Mouse (Mus musculus): ENCODE results near the gene Calml4. TPM values are rescaled to one million over a fixed set of nuclear protein-coding genes. Genes with fewer than 3 reads are reported as not detected.

The Calml4 gene
- polyA plus RNA-seq, 1 experiment from 2014 or later = 0.88 TPM

DNA sequence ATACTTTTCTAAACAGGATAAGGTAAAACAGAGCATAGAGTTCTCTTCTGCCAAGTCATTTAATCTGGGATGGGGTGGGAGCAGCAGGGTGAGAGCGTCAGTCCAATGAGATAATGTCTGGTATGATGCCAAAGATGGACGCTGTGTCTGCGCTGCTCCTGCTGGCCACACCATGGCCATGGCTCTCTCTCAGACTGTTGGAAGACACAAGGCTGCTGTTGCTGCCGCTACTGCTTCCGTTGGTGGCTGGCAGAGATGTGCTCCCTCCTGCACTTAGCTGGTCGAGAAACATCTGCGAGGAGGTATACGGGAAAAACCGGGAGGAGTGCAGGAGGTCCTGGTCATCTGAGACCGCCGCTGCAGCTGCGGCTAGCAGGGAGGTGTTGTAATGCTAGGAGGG, 24.0 kb downstream of the Calml4 start:
- no peak for DNase-seq (ENCODE audit: low spot score)
- no peak overlapping the region for H3K4me2 ChIP-seq (ENCODE audit: low read depth, low read length)
- no peak overlapping the region for H3K9ac ChIP-seq (replicated peaks; ENCODE audit: low read length)
- 77% methylated on average over 12 of the region's 12 CpGs for WGBS
- ATAC-seq (replicated peaks; ENCODE audit: insufficient number of reproducible peaks, low FRiP score, low TSS enrichment, low read depth) = no peak
- no peak overlapping the region for H3K27ac ChIP-seq (replicated peaks; ENCODE audit: low read depth, low read length)
- peaks cover 7% of the 10 kb centered on the region for H3K36me3 ChIP-seq (replicated peaks; ENCODE audit: control insufficient read depth, insufficient read depth, low read depth, low read length)
- H3K9me3 ChIP-seq (replicated peaks; ENCODE audit: control insufficient read depth, low read length) = no peaks in the 10 kb centered on the region
- H3K4me1 ChIP-seq (ENCODE audit: control insufficient read depth, insufficient read depth, low read length) = no peaks in the 10 kb centered on the region
- no peak overlapping the region for H3K4me3 ChIP-seq (ENCODE audit: low read depth, low read length)
- no peaks in the 10 kb centered on the region for H3K27me3 ChIP-seq (ENCODE audit: control insufficient read depth, insufficient read depth, low read length)

DNA sequence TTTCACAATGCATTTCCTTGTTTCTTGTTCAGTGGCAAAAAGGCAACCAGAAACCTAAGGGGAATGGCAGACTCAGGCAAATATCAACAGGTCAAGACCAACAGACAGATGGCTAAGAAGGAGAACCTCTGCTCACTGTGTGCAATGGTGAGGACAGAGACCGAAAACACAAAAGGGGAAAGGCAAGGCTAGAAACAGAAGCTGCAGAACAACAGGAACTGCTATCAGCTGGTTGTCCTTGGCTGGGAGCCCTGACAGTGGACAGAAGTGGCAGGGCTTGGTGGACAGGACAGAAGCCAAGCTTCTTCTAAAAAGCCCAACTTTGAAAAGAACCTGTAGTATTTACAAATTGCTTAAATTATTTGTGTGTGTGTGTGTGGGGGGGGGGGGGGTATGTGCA, 36.6 kb downstream of the Calml4 start:
- ATAC-seq (replicated peaks; ENCODE audit: insufficient number of reproducible peaks, low FRiP score, low TSS enrichment, low read depth) (no peak), DNase-seq (ENCODE audit: low spot score) (no peak)
- Histone ChIP-seq H3K36me3 (replicated peaks; ENCODE audit: control insufficient read depth, insufficient read depth, low read depth, low read length) (peaks cover 5% of the 10 kb centered on the region), H3K4me2 (ENCODE audit: low read depth, low read length) (no peak overlapping the region), H3K27me3 (ENCODE audit: control insufficient read depth, insufficient read depth, low read length) (no peaks in the 10 kb centered on the region), H3K4me1 (ENCODE audit: control insufficient read depth, insufficient read depth, low read length) (no peaks in the 10 kb centered on the region), H3K4me3 (ENCODE audit: low read depth, low read length) (no peak overlapping the region), H3K27ac (replicated peaks; ENCODE audit: low read depth, low read length) (no peak overlapping the region), H3K9me3 (replicated peaks; ENCODE audit: control insufficient read depth, low read length) (no peaks in the 10 kb centered on the region), H3K9ac (replicated peaks; ENCODE audit: low read length) (no peak overlapping the region)
- WGBS = 93% methylated on average over 1 of the region's 1 CpGs

DNA sequence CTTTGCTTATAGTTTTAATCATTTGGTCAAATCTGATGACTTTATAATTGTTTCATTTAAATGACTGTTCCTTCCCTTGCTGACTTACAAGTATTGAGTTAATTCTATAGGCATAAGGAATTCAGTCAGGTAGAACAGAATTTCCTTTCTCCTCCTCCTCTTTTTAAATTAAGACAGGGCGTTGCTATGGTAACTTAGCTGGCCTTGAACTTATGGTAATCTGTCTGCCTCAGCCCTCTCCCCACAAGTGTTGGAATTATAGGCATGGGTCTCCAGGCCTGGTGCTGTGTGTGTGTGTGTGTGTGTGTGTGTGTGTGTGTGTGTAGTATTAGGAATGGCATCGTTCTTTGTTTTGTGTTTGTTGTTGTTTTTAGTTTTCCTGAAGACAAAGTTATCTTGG, 43.9 kb downstream of the Calml4 start:
- Histone ChIP-seq H3K4me1 (ENCODE audit: control insufficient read depth, insufficient read depth, low read length) (no peaks in the 10 kb centered on the region), H3K9me3 (replicated peaks; ENCODE audit: control insufficient read depth, low read length) (no peaks in the 10 kb centered on the region), H3K4me2 (ENCODE audit: low read depth, low read length) (no peak overlapping the region), H3K36me3 (replicated peaks; ENCODE audit: control insufficient read depth, insufficient read depth, low read depth, low read length) (no peaks in the 10 kb centered on the region; the same call in none of the 2 replicates), H3K4me3 (ENCODE audit: low read depth, low read length) (no peak overlapping the region), H3K27ac (replicated peaks; ENCODE audit: low read depth, low read length) (no peak overlapping the region), H3K27me3 (ENCODE audit: control insufficient read depth, insufficient read depth, low read length) (no peaks in the 10 kb centered on the region), H3K9ac (replicated peaks; ENCODE audit: low read length) (no peak overlapping the region)
- DNase-seq (ENCODE audit: low spot score) = peak; percentile 34
- 90% methylated on average over 2 of the region's 2 CpGs for WGBS
- ATAC-seq (replicated peaks; ENCODE audit: insufficient number of reproducible peaks, low FRiP score, low TSS enrichment, low read depth) = no peak

DNA sequence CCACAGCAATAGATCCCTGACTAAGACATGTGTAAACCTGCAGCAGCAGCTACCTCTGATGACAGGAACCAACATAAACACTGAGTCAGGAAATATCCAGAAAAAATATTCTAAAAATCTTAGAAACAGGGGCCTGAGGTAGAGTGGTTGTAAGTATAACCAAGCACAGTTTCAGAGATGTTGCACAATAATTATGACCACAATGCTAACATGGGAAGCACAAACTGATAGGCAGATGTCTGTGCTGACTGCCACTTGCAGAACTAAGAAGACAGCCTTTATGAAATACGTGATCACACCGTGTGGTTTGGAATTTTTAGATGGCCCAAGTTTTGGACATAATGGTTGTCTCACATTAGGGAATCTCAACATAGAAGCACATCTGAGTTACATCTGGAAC, 46.0 kb downstream of the Calml4 start:
- 96% methylated on average over 2 of the region's 2 CpGs for WGBS
- H3K9me3 ChIP-seq (replicated peaks; ENCODE audit: control insufficient read depth, low read length) = no peaks in the 10 kb centered on the region
- DNase-seq (ENCODE audit: low spot score) (no peak), ATAC-seq (replicated peaks; ENCODE audit: insufficient number of reproducible peaks, low FRiP score, low TSS enrichment, low read depth) (no peak)
- H3K4me3 ChIP-seq (ENCODE audit: low read depth, low read length) = no peak overlapping the region
- H3K36me3 ChIP-seq (replicated peaks; ENCODE audit: control insufficient read depth, insufficient read depth, low read depth, low read length) = no peaks in the 10 kb centered on the region; the same call in none of the 2 replicates
- no peaks in the 10 kb centered on the region for H3K4me1 ChIP-seq (ENCODE audit: control insufficient read depth, insufficient read depth, low read length)
- no peak overlapping the region for H3K4me2 ChIP-seq (ENCODE audit: low read depth, low read length)
- H3K27me3 ChIP-seq (ENCODE audit: control insufficient read depth, insufficient read depth, low read length) = no peaks in the 10 kb centered on the region
- H3K27ac ChIP-seq (replicated peaks; ENCODE audit: low read depth, low read length) = no peak overlapping the region
- no peak overlapping the region for H3K9ac ChIP-seq (replicated peaks; ENCODE audit: low read length)

DNA sequence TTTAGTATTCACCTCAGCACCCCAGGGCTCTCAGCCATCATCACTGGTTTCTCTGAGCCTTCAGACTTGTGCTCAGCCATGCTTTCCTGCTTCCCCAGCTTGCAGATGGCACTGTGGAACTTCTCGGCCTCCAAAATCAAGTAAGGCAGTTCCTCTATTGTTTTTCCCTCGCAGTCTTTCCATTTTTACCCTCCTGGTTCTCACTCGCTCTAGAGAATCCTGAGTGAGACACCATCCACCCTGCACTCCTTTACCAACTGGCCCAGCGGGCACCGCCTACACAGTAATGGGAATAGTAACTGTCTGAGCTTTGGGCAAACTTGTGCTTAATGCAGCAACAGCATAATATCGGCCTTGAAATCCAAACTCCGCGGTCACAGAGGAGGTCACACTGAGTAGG, 47.2 kb downstream of the Calml4 start:
- DNase-seq (ENCODE audit: low spot score) (no peak), ATAC-seq (replicated peaks; ENCODE audit: insufficient number of reproducible peaks, low FRiP score, low TSS enrichment, low read depth) (no peak)
- no peaks in the 10 kb centered on the region for H3K9me3 ChIP-seq (replicated peaks; ENCODE audit: control insufficient read depth, low read length)
- no peaks in the 10 kb centered on the region for H3K27me3 ChIP-seq (ENCODE audit: control insufficient read depth, insufficient read depth, low read length)
- no peak overlapping the region for H3K27ac ChIP-seq (replicated peaks; ENCODE audit: low read depth, low read length)
- no peaks in the 10 kb centered on the region; the same call in none of the 2 replicates for H3K36me3 ChIP-seq (replicated peaks; ENCODE audit: control insufficient read depth, insufficient read depth, low read depth, low read length)
- H3K4me1 ChIP-seq (ENCODE audit: control insufficient read depth, insufficient read depth, low read length) = no peaks in the 10 kb centered on the region
- no peak overlapping the region for H3K4me2 ChIP-seq (ENCODE audit: low read depth, low read length)
- 93% methylated on average over 8 of the region's 8 CpGs for WGBS
- H3K4me3 ChIP-seq (ENCODE audit: low read depth, low read length) = no peak overlapping the region
- H3K9ac ChIP-seq (replicated peaks; ENCODE audit: low read length) = no peak overlapping the region

DNA sequence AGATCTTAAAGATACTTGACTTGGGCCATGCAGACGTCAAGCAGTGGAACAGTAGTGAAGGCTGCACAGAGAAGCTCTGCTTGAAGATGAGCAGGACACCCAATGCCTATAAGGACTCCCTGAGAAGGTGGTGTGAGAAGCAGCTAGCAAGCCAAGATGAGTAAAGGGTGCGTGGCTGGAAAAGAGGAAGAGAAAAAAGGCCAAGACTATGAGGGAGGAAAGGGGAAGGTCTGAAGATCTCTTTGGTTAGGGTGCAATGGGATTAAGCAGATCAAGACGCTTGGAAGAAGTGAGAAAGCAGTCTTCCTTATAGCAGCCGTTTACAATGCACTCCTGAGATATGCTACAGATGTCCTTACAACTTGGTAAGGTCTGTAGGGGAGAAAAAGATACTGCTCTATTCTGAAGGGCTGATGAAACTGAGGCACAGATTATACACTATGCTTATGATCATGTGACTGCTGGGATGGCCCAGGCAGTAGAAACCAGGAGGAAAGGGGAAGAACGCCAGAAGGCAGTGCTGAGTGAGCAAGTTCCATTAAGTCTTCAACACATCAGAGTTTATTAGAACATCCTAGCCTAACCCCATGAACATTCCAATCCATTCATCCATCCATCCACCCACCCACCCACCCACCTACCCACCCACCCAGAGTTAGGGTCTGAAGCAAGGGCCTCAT, 55.6 kb downstream of the Calml4 start:
- DNase-seq (ENCODE audit: low spot score) = no peak
- Histone ChIP-seq H3K9me3 (replicated peaks; ENCODE audit: control insufficient read depth, low read length) (no peaks in the 10 kb centered on the region), H3K9ac (replicated peaks; ENCODE audit: low read length) (no peak overlapping the region), H3K4me2 (ENCODE audit: low read depth, low read length) (no peak overlapping the region), H3K36me3 (replicated peaks; ENCODE audit: control insufficient read depth, insufficient read depth, low read depth, low read length) (peaks cover 3% of the 10 kb centered on the region), H3K4me1 (ENCODE audit: control insufficient read depth, insufficient read depth, low read length) (no peaks in the 10 kb centered on the region), H3K27me3 (ENCODE audit: control insufficient read depth, insufficient read depth, low read length) (no peaks in the 10 kb centered on the region), H3K27ac (replicated peaks; ENCODE audit: low read depth, low read length) (no peak overlapping the region), H3K4me3 (ENCODE audit: low read depth, low read length) (no peak overlapping the region)
- no peak for ATAC-seq (replicated peaks; ENCODE audit: insufficient number of reproducible peaks, low FRiP score, low TSS enrichment, low read depth)
- WGBS = 90% methylated on average over 5 of the region's 5 CpGs

DNA sequence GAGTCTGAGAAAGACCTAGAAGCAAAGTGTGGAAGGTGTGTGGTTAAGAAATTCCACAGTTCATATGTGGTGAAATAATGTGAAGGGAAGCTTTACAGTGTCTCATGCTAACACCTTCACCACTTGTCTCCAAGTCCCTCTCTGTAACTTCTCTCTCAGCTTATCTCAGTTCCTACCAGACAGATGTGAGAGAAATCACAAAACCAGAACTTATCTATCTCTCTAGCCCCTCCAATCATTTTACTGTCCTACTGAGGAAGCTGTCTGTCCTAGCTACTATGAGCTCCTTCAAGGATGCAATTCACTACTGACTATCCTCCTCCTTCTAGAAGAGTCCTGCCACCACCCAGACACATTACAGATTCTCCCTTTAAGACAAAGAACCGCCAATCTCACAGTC, 59.2 kb downstream of the Calml4 start:
- ATAC-seq (replicated peaks; ENCODE audit: insufficient number of reproducible peaks, low FRiP score, low TSS enrichment, low read depth) (no peak), DNase-seq (ENCODE audit: low spot score) (no peak)
- WGBS = 91% methylated on average over 1 of the region's 1 CpGs
- H3K9me3 ChIP-seq (replicated peaks; ENCODE audit: control insufficient read depth, low read length) = no peaks in the 10 kb centered on the region
- no peak overlapping the region for H3K4me2 ChIP-seq (ENCODE audit: low read depth, low read length)
- no peak overlapping the region for H3K4me3 ChIP-seq (ENCODE audit: low read depth, low read length)
- H3K4me1 ChIP-seq (ENCODE audit: control insufficient read depth, insufficient read depth, low read length) = no peaks in the 10 kb centered on the region
- H3K9ac ChIP-seq (replicated peaks; ENCODE audit: low read length) = no peak overlapping the region
- H3K27ac ChIP-seq (replicated peaks; ENCODE audit: low read depth, low read length) = no peak overlapping the region
- peaks cover 3% of the 10 kb centered on the region for H3K36me3 ChIP-seq (replicated peaks; ENCODE audit: control insufficient read depth, insufficient read depth, low read depth, low read length)
- no peaks in the 10 kb centered on the region for H3K27me3 ChIP-seq (ENCODE audit: control insufficient read depth, insufficient read depth, low read length)

DNA sequence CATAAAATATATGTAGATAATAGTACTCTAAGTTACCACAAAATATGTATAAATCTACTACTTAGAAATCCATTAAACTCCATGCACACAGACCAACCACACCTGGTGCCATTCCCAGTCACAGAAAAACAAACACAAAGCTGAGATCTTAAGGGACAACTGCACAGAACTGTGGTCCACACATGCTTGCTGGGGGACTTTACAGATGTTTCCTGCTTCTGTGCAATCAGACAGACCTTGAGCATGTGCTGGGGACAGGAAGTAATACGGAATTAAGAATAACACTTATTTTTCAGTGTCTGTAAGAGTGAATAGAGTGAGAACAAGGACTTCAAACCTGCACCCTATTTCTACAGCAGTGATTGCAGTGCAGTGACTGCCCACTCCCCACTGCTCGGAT, 63.0 kb downstream of the Calml4 start:
- no peaks in the 10 kb centered on the region for H3K27me3 ChIP-seq (ENCODE audit: control insufficient read depth, insufficient read depth, low read length)
- H3K27ac ChIP-seq (replicated peaks; ENCODE audit: low read depth, low read length) = no peak overlapping the region
- H3K9ac ChIP-seq (replicated peaks; ENCODE audit: low read length) = no peak overlapping the region
- peaks cover 3% of the 10 kb centered on the region for H3K36me3 ChIP-seq (replicated peaks; ENCODE audit: control insufficient read depth, insufficient read depth, low read depth, low read length)
- no peak overlapping the region for H3K4me3 ChIP-seq (ENCODE audit: low read depth, low read length)
- no peak for DNase-seq (ENCODE audit: low spot score)
- H3K9me3 ChIP-seq (replicated peaks; ENCODE audit: control insufficient read depth, low read length) = no peaks in the 10 kb centered on the region
- no peak overlapping the region for H3K4me2 ChIP-seq (ENCODE audit: low read depth, low read length)
- H3K4me1 ChIP-seq (ENCODE audit: control insufficient read depth, insufficient read depth, low read length) = no peaks in the 10 kb centered on the region
- no peak for ATAC-seq (replicated peaks; ENCODE audit: insufficient number of reproducible peaks, low FRiP score, low TSS enrichment, low read depth)
- WGBS = 69% methylated on average over 2 of the region's 2 CpGs
